ENCODE assay signal across 21 mouse cellular contexts in genomic region chr4:150333927-150334682, GRCm38 (mm10). TPM values are rescaled to one million over a fixed set of nuclear protein-coding genes. Genes with fewer than 3 reads are reported as not detected.
A peak's percentile ranks its signal among the peaks of the same experiment; 100 is the strongest.
DNase-seq lines count a peak whose midpoint lies in the region; ATAC-seq lines count a peak whose summit lies in the region.
"Had no signal": no experiment of that assay in that cellular context is flagged by ENCODE, and none has a peak within 500 bp of the region (broad histone marks: within the 10 kb centered on the region; RNA-seq: fewer than 3 reads in every experiment).

No protein-coding gene starts in this region.

- no peaks in the 10 kb centered on the region for H3K27me3 ChIP-seq in neural tube, embryonic 11.5 days (ENCODE audit: control insufficient read depth, insufficient read depth, low read length)
- H3K27me3 ChIP-seq in midbrain, embryonic 13.5 days: no peaks in the 10 kb centered on the region
- H3K27me3 ChIP-seq: CH12.LX; intestine, embryonic 15.5 days; kidney, embryonic 15.5 days; limb, embryonic 13.5 days; megakaryocyte, embryonic 14.5 days had no signal

- WGBS in neural tube, embryonic 11.5 days: 63% methylated on average over 4 of the region's 4 CpGs
- WGBS in midbrain, embryonic 13.5 days: 34% methylated on average over 4 of the region's 4 CpGs

- peak overlapping the region; percentile 56; the same call in 1 of the 2 replicates for H3K27ac ChIP-seq in neural tube, embryonic 11.5 days (ENCODE audit: low read depth, low read length)
- peak overlapping the region; percentile 88 for H3K27ac ChIP-seq in midbrain, embryonic 13.5 days
- H3K27ac ChIP-seq: embryonic facial prominence, embryonic 10.5 days; heart, embryonic 10.5 days; intestine, embryonic 15.5 days; kidney, embryonic 15.5 days; limb, embryonic 13.5 days had no signal

- H3K36me3 ChIP-seq in neural tube, embryonic 11.5 days (ENCODE audit: control insufficient read depth, insufficient read depth, low read length): no peaks in the 10 kb centered on the region
- no peaks in the 10 kb centered on the region for H3K36me3 ChIP-seq in midbrain, embryonic 13.5 days
- H3K36me3 ChIP-seq: intestine, embryonic 15.5 days had no signal

- H3K9me3 ChIP-seq in neural tube, embryonic 11.5 days (ENCODE audit: control insufficient read depth, low read length): no peaks in the 10 kb centered on the region
- no peaks in the 10 kb centered on the region for H3K9me3 ChIP-seq in midbrain, embryonic 13.5 days
- H3K9me3 ChIP-seq: embryonic facial prominence, embryonic 10.5 days; heart, embryonic 10.5 days; intestine, embryonic 15.5 days; kidney, embryonic 15.5 days had no signal

- ATAC-seq in neural tube, embryonic 11.5 days (ENCODE audit: insufficient read depth, low FRiP score, low TSS enrichment): no peak
- ATAC-seq in midbrain, embryonic 13.5 days: peak; percentile 65; the same call in 1 of the 2 replicates
- ATAC-seq: intestine, embryonic 15.5 days had no signal

- DNase-seq in heart, adult 11 months: peak; percentile 28
- no peak for DNase-seq in heart, postnatal 36 days
- no peak for DNase-seq in neural tube, embryonic 11.5 days (ENCODE audit: low spot score)
- no peak for DNase-seq in neural tube, embryonic 10.5 days (ENCODE audit: extremely low spot score, low spot score)
- DNase-seq in MN1 (ENCODE audit: low spot score): no peak
- no peak for DNase-seq in lung, adult 18-20 months
- no peak for DNase-seq in left cerebral cortex, adult 9 months (ENCODE audit: low spot score in 2 of 2)
- DNase-seq: adrenal gland, adult 8-10 months; cerebellum, adult 11 months; cerebellum, postnatal 36 days; gastrocnemius, postnatal 36 days; heart, postnatal 10 days; lung, postnatal 14 days had no signal

- H3K4me2 ChIP-seq in neural tube, embryonic 11.5 days (ENCODE audit: low read depth): no peak overlapping the region
- H3K4me2 ChIP-seq in midbrain, embryonic 13.5 days (replicated peaks): peak overlapping the region; percentile 23
- H3K4me2 ChIP-seq: intestine, embryonic 15.5 days; kidney, embryonic 15.5 days; limb, embryonic 13.5 days had no signal

- intact Hi-C loops in heart, postnatal 36 days (cut with DNase I): no loop called here

- H3K4me3 ChIP-seq in neural tube, embryonic 11.5 days (ENCODE audit: low read depth, low read length): no peak overlapping the region
- H3K4me3 ChIP-seq in midbrain, embryonic 13.5 days (replicated peaks): no peak overlapping the region
- H3K4me3 ChIP-seq: embryonic facial prominence, embryonic 10.5 days; heart, embryonic 10.5 days; intestine, embryonic 15.5 days; kidney, embryonic 15.5 days; limb, embryonic 13.5 days; megakaryocyte, embryonic 14.5 days had no signal

- H3K4me1 ChIP-seq in neural tube, embryonic 11.5 days (ENCODE audit: control insufficient read depth, insufficient read depth, low read length): peaks cover 13% of the 10 kb centered on the region
- peaks cover 51% of the 10 kb centered on the region for H3K4me1 ChIP-seq in midbrain, embryonic 13.5 days (replicated peaks)
- H3K4me1 ChIP-seq: heart, embryonic 10.5 days had no signal

- no peak overlapping the region for H3K9ac ChIP-seq in neural tube, embryonic 11.5 days (ENCODE audit: low read length)
- no peak overlapping the region for H3K9ac ChIP-seq in midbrain, embryonic 13.5 days (replicated peaks)
- H3K9ac ChIP-seq: intestine, embryonic 15.5 days; kidney, embryonic 15.5 days; limb, embryonic 13.5 days had no signal

RNA-seq across cellular contexts. Expression of gene Rere, which starts 52.7 kb away (rescaled TPM):
- total RNA-seq in heart, postnatal 36 days (2021): 10 to 100 TPM; 51.5 to 52.0 TPM
- 51.5 and 52.0 TPM in 2 replicates for polyA plus RNA-seq in neural tube, embryonic 11.5 days (2014; fragmentation: Nextera tagmentation; extraction: Ambion mirVana)
- polyA plus RNA-seq in midbrain, embryonic 13.5 days (2015; fragmentation: Nextera tagmentation; extraction: Ambion mirVana): 42.4 and 43.6 TPM in 2 replicates
